ENCODE assay signal across 8 mouse cellular contexts in genomic region chr1:106065679-106066078, GRCm38 (mm10).
DNase-seq lines count a peak whose midpoint lies in the region; ATAC-seq and TF ChIP-seq lines count a peak whose summit lies in the region.
"Had no signal": no experiment of that assay in that cellular context is flagged by ENCODE, and none has a peak within 500 bp of the region (broad histone marks: within the 10 kb centered on the region; RNA-seq: fewer than 3 reads in every experiment).

No protein-coding gene starts in this region.

- no peak overlapping the region for H3K4me2 ChIP-seq in kidney, embryonic 15.5 days
- H3K4me2 ChIP-seq: limb, embryonic 12.5 days had no signal

- H3K27me3 ChIP-seq in kidney, embryonic 15.5 days: 0 out of 2 replicates have a peak, but pooled peaks cover 1% of the 10 kb centered on the region
- H3K27me3 ChIP-seq in embryonic facial prominence, embryonic 10.5 days (replicated peaks; ENCODE audit: low read depth, poor library complexity, severe bottlenecking): no peaks in the 10 kb centered on the region
- H3K27me3 ChIP-seq: limb, embryonic 12.5 days had no signal

- no peak for DNase-seq in kidney, postnatal 25 days
- DNase-seq in embryonic facial prominence, embryonic 10.5 days (ENCODE audit: low spot score): peak; percentile 28
- no peak for DNase-seq in right cerebral cortex, postnatal 14 days
- no peak for DNase-seq in urinary bladder, postnatal 10 days (ENCODE audit: low spot score)

- no peak for TF ChIP-seq POLR2A in bone marrow, adult 2 months (IDR thresholded peaks at IDR 0.05; ENCODE audit: borderline replicate concordance, control insufficient read depth, low read depth, low read length)

- peaks cover 8% of the 10 kb centered on the region; the same call in 1 of the 2 replicates for H3K4me1 ChIP-seq in kidney, embryonic 15.5 days
- peaks cover 4% of the 10 kb centered on the region; the same call in 1 of the 2 replicates for H3K4me1 ChIP-seq in bone marrow, adult 2 months (ENCODE audit: control insufficient read depth, insufficient read depth, low read length)
- H3K4me1 ChIP-seq in embryonic facial prominence, embryonic 10.5 days: peaks cover 5% of the 10 kb centered on the region

- H3K4me3 ChIP-seq in kidney, embryonic 15.5 days (replicated peaks): no peak overlapping the region
- no peak overlapping the region for H3K4me3 ChIP-seq in bone marrow, adult 2 months (replicated peaks; ENCODE audit: control insufficient read depth, low read depth, low read length)
- H3K4me3 ChIP-seq in embryonic facial prominence, embryonic 10.5 days: no peak overlapping the region
- H3K4me3 ChIP-seq: limb, embryonic 12.5 days had no signal

- H3K9ac ChIP-seq in kidney, embryonic 15.5 days: no peak overlapping the region
- H3K9ac ChIP-seq: limb, embryonic 12.5 days had no signal

- peak; percentile 55; the same call in 1 of the 2 replicates for ATAC-seq in kidney, embryonic 15.5 days (replicated peaks; ENCODE audit: low FRiP score)
- peak; percentile 41; the same call in 1 of the 2 replicates for ATAC-seq in megakaryocyte, adult 5-6 weeks (ENCODE audit: poor library complexity, severe bottlenecking)

- H3K9me3 ChIP-seq in kidney, embryonic 15.5 days (replicated peaks): no peaks in the 10 kb centered on the region
- H3K9me3 ChIP-seq in embryonic facial prominence, embryonic 10.5 days: no peaks in the 10 kb centered on the region
- H3K9me3 ChIP-seq: limb, embryonic 12.5 days had no signal

- TF ChIP-seq CTCF in bone marrow, adult 2 months (IDR thresholded peaks at IDR 0.05; ENCODE audit: control insufficient read depth, insufficient read depth, low read length): no peak

- no peaks in the 10 kb centered on the region for H3K36me3 ChIP-seq in kidney, embryonic 15.5 days
- no peaks in the 10 kb centered on the region for H3K36me3 ChIP-seq in embryonic facial prominence, embryonic 10.5 days (replicated peaks)
- H3K36me3 ChIP-seq: limb, embryonic 12.5 days had no signal

- WGBS in kidney, embryonic 15.5 days: 26% methylated on average over 7 of the region's 7 CpGs
- WGBS in bone marrow, adult 2 months: 30% methylated on average over 7 of the region's 7 CpGs
- 51% methylated on average over 7 of the region's 7 CpGs for WGBS in embryonic facial prominence, embryonic 10.5 days

- H3K27ac ChIP-seq in kidney, embryonic 15.5 days: no peak overlapping the region
- 0 out of 2 replicates have a peak overlapping the region, but pooled peaks have one; percentile 48 for H3K27ac ChIP-seq in bone marrow, adult 2 months (ENCODE audit: control insufficient read depth, insufficient read depth, low read depth, low read length, poor library complexity)
- no peak overlapping the region for H3K27ac ChIP-seq in embryonic facial prominence, embryonic 10.5 days (replicated peaks)
- H3K27ac ChIP-seq: limb, embryonic 12.5 days had no signal
